Mouse (Mus musculus): ENCODE measurements around the gene Pym1. TPM values are rescaled to one million over a fixed set of nuclear protein-coding genes. Genes with fewer than 3 reads are reported as not detected.

Pym1 gene
- polyA plus RNA-seq, 1 experiment: 44.6 TPM

- no peak for DNase-seq (ENCODE audit: extremely low spot score in 1 of 2, low spot score in 1 of 2)
Measured at GRCm38 (mm10) chr10:128744680-128745601, 2.7 kb upstream of the Pym1 start, which contains the start of gene Dgka. Gene Dgka, minus strand, starts transcription at chr10:128744855.

- DNase-seq (ENCODE audit: extremely low spot score in 1 of 2, low spot score in 1 of 2): no peak
Measured at GRCm38 (mm10) chr10:128745946-128746613, 1.6 kb upstream of the Pym1 start.

GRCm38 (mm10) chr10:128746972-128747645, 580 bp upstream of the Pym1 start:
- DNase-seq (ENCODE audit: extremely low spot score in 1 of 2, low spot score in 1 of 2): no peak

GRCm38 (mm10) chr10:128748252-128748864, 669 bp downstream of the Pym1 start:
- DNase-seq (ENCODE audit: extremely low spot score in 1 of 2, low spot score in 1 of 2): peak; percentile 59 to 73

DNA sequence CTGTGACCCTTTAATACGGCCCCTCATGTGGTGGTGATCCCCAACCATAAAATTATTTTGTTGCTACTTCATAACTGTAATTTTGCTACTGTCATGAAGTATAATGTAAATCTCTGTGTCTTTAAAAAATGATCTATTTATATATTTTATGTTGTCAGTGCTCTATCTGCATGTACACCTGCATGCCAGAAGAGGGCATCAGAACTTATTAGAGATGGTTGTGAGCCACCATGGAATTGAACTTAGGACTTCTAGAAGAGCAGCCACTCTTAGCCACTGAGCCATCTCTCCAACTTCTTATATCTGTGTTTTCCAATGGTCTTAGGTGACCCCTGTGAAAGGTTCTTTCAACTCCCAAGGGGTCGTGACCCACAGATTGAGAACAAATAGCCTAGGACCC, 25.2 kb downstream of the Pym1 start:
- no peak for DNase-seq (ENCODE audit: extremely low spot score in 1 of 2, low spot score in 1 of 2)

- DNase-seq (ENCODE audit: extremely low spot score in 1 of 2, low spot score in 1 of 2): no peak
Measured at GRCm38 (mm10) chr10:128773685-128774084, 26.0 kb downstream of the Pym1 start.

DNA sequence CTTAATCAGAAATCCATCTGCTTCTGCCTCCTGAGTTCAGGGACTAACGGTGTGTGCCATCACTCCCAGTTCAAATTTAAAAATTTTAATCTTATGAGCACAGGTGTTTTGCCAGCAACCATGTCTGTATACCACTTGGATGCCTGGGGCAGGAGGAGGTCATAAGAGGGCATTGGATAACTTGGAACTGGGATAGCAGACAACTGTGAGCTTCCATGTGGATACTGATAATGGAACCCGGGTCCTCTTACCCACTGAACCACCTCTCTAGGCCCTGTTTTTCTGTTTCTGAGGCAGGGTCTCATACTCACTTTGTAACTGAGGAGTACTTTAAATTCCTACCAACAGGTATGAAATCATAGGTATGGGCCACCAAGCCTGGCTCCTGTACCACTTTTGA, 30.8 kb downstream of the Pym1 start:
- no peak for DNase-seq (ENCODE audit: extremely low spot score in 1 of 2, low spot score in 1 of 2)

DNA sequence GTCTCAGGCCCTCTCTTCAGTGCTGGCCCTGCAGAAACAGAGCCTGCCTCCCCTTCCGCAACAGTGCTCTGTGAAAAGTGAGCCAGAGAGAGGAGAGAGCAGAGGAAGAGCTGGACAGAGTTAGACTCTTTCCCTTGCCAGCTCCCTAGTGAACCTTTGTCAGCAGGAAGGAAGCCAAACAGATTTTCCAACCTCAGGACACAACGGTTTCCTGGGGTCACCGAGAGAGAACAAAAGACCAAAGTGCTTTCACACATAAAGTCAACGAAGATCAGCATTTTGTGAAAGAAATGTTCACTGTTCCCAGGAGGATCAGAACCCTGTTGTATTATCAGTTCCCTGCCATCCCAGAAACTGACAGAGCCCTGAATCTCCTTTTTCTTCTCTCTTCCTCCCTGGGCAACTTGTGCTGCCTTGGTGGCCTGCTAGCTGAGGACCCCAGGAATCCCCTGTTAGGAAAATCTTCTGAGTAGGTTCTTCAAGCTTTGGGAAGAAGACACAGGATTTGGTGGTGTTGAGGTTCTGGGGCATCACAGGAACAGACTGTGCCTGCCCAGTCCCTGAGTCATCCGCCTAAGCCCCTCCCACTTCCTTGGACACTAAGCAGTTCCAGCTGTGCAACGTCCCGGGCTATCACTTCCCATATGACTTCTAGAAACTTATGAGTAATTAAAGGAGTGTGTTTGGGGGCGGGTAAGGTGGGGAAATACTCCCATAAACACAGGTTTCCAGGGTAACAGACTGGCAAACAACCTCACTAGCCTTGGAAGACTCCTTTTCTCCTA, 31.5 kb downstream of the Pym1 start:
- no peak for DNase-seq (ENCODE audit: extremely low spot score in 1 of 2, low spot score in 1 of 2)

DNA sequence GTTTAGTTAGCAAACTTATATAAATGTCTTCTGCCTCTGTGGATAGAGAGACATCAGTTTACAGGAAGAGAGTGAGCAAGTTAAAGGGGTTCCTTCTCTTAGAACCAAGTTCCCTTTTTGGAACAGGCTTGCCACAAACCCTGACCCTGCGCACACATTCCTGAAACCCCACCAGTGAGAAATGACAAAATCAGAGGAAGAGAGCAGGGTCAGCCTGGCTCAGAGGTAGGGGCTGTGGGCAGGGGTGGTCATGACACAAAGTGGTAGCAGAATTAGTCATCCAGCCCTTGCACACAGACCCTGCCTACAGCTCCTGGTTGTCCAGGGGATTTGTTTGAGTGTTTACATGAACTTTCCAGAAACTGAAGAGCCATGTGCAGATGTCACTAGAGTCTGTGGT, 32.5 kb downstream of the Pym1 start:
- no peak for DNase-seq (ENCODE audit: extremely low spot score in 1 of 2, low spot score in 1 of 2)

DNA sequence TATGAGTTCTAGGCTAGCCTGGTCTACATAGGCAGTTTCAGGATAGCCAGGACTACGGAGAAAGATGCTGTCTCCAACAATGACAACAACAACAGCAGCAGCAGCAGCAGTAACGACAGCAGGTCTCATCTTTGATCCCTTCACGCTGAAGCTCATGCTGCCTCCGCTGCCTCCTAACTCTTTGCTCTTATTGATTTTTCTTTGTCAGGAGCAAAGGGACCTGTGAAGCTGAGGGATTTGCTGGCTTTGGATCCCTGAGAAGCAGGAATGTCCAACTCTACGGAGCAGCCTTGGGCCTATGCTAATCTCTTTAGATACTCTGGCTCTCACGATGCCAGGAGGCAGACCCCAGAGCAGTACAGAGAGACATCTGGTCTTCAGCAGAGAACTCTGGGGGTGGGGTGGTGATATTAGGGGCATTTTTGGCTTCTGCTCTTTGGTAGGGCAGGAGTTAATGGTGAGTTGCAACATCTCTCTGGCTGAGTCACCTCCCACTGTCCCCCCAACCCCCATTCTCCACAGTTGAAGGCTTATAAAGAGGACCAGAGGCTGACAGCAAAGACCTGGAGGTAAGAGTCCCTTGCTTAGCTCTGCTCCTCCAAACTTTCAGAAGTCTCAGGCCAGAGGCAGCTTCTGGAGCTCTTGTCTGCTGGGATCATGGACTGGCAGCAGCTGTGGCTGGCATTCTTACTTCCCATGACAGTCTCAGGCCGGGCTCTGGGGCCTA, 42.9 kb downstream of the Pym1 start, which contains the start of gene Mmp19:
TSS of gene Mmp19 (plus strand) at position 513 of the 727 bp plus-strand sequence.
- no peak for DNase-seq (ENCODE audit: extremely low spot score in 1 of 2, low spot score in 1 of 2)

DNA sequence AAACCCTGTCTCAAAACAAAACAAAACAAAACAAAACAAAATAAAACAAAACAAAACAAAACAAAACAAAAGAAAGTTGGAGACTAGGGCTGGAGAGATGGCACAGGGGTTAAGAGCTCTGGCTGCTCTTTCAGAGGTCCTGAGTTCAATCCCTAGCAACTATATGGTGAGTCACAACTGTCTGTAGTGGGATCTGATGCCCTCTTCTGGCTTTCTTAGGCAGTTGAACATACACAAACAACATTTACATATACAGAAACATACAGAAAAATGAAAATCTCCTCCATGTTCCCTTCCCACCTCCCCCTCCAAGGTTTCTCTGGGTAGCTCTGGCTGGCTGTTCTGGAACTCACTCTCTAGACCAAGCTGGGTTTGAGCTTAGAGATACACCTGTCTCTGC, 44.4 kb downstream of the Pym1 start:
- DNase-seq (ENCODE audit: extremely low spot score in 1 of 2, low spot score in 1 of 2): no peak

GRCm38 (mm10) chr10:128793258-128793657, 45.6 kb downstream of the Pym1 start:
- no peak for DNase-seq (ENCODE audit: extremely low spot score in 1 of 2, low spot score in 1 of 2)

DNA sequence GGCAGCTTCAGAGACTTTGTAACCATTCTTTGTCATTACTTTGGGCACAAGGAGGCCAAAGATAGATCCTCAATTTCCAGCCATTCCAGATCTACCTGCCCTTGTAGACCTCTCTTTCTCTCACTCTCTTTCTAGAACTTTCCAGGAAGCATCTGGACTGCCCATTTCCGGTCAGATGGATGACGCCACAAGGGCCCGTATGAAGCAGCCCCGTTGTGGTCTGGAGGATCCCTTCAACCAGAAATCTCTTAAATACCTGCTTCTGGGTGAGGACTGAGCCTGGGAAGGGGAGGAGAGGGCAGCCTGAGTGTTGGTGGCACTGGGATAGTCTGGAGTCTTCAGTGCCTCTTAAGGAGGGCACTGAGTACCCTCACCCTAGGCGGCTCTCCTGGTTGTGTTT, 46.7 kb downstream of the Pym1 start:
- no peak for DNase-seq (ENCODE audit: extremely low spot score in 1 of 2, low spot score in 1 of 2)

GRCm38 (mm10) chr10:128795581-128795980, 47.9 kb downstream of the Pym1 start:
- peak in 1 of 2 experiments; percentile 38 for DNase-seq (ENCODE audit: extremely low spot score in 1 of 2, low spot score in 1 of 2)

DNA sequence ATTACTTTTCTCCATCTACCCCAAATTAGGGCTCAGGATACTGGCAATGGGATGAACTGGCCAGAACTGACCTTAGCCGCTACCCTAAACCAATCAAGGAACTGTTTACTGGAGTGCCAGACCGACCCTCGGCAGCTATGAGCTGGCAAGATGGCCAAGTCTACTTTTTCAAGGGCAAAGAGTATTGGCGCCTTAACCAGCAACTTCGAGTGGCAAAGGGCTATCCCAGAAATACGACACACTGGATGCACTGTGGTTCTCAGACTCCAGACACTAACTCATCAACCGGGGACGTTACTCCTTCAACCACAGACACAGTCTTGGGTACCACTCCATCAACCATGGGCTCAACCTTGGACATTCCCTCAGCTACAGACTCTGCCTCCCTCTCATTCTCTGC, 51.0 kb downstream of the Pym1 start:
- DNase-seq (ENCODE audit: extremely low spot score in 1 of 2, low spot score in 1 of 2): no peak

DNA sequence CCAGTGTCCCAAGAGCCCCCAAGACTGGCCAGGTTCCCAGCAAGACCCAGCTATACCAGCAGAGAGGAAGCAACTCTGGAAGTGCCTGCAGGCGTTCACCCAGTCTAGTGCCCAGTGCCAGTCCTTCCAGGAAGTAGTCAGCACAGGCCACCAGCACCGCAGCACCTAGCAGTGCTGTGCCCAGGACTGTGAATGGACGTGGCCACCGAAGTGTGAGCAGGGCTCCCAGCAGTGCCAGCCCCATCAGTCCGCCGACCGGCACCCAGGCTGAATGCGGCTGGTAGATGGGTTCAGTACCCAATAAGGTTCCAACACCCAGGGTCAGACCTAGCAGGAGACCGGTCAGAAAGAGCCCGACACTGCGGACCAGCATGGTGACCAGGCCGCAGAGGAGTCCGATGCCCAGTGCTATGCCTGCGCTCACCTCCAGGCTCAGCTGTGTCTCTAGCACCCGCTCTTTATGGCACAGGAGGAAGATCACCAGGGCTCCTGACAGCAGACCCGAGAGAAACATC, 54.3 kb downstream of the Pym1 start:
- DNase-seq (ENCODE audit: extremely low spot score in 1 of 2, low spot score in 1 of 2): no peak

- DNase-seq (ENCODE audit: extremely low spot score in 1 of 2, low spot score in 1 of 2): no peak
Measured at GRCm38 (mm10) chr10:128802956-128803355, 55.3 kb downstream of the Pym1 start.

- DNase-seq (ENCODE audit: extremely low spot score in 1 of 2, low spot score in 1 of 2): no peak
Measured at GRCm38 (mm10) chr10:128803361-128803760, 55.7 kb downstream of the Pym1 start.

DNA sequence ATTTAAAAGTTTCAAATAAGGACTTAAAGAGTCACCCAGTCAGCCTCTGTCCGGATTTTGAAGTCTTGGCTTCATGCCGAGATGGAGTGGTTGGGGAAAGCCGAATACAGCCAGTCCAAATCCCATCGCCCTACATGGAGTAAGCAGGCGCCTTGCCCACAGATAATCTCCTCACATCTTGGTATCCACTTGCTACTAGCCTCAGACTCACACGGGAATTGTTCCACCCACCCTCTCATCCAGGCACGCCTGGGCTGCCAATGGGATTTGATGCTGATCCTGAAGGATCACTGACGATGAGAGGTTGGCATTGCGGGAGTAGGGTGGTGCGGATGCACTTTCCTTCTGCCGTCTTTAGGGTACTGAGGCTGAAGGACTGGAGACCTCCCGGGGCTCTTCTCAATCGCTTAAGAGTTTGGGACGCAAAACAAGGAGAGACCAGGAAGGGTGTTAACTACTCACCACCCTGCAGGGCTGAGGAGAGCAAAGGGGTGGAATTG, 56.1 kb downstream of the Pym1 start, which contains the start of gene Dnajc14:
TSS of gene Dnajc14 (plus strand) at position 292 of the 500 bp plus-strand sequence.
- DNase-seq (ENCODE audit: extremely low spot score in 1 of 2, low spot score in 1 of 2): peak; percentile 61 to 76

All from frontal cortex, adult 2 months (tissue).